Mouse (Mus musculus): ENCODE data around the gene Krtap19-2.

- TF ChIP-seq CTCF (conservative IDR thresholded peaks at IDR 0.05; ENCODE audit: insufficient read depth, insufficient read length, low read depth, low read length) (no peak), POLR2A (IDR thresholded peaks at IDR 0.05; ENCODE audit: low read depth, low read length) (no peak)
Measured at GRCm38 (mm10) chr16:88826095-88826652, 47.9 kb downstream of the Krtap19-2 start, which contains the start of gene Krtap14.

All from kidney, adult 2 months (tissue).